Mouse (Mus musculus) midbrain, embryonic 11.5 days (tissue): ENCODE data around the gene Sdk2. TPM values are rescaled to one million over a fixed set of nuclear protein-coding genes. Genes with fewer than 3 reads are reported as not detected.

ENCODE experiments used
- ATAC-seq: fragments of 200-750 bp; cut with Nextera tagmentation; 2 replicates; pipeline ENCODE4 v1.8.0; 2017; ENCODE audit warnings: moderate TSS enrichment, moderate library complexity; ENCODE audit not compliant: low FRiP score
- DNase-seq: peaks from one replicate; pipeline ENCODE4 v3.0.0; 2015; ENCODE audit warnings: low spot score; ENCODE audit errors: missing footprints
- H3K27ac ChIP-seq: fragments of 300-500 bp; sonication (generic); 2 replicates; pipeline ENCODE4 v1.5.1; 2014; ENCODE audit warnings: low read depth, low read length
- H3K27me3 ChIP-seq: fragments of 300-500 bp; sonication (generic); 2 replicates; pipeline ENCODE4 v1.6.1; 2014; ENCODE audit warnings: mild to moderate bottlenecking, low read length, moderate library complexity, mixed read lengths; ENCODE audit not compliant: control insufficient read depth, insufficient read depth
- H3K36me3 ChIP-seq: fragments of 300-500 bp; sonication (generic); 2 replicates; pipeline ENCODE4 v1.6.1; 2014; ENCODE audit warnings: mild to moderate bottlenecking, low read length, moderate library complexity, mixed read lengths; ENCODE audit not compliant: control insufficient read depth, insufficient read depth
- H3K4me1 ChIP-seq: fragments of 300-500 bp; sonication (generic); 2 replicates; pipeline ENCODE4 v1.6.1; 2014; ENCODE audit warnings: low read length; ENCODE audit not compliant: control insufficient read depth, insufficient read depth
- H3K4me2 ChIP-seq: fragments of 300-500 bp; sonication (generic); 2 replicates; pipeline ENCODE4 v1.6.1; 2014; ENCODE audit warnings: mild to moderate bottlenecking, moderate library complexity
- H3K4me3 ChIP-seq: fragments of 300-500 bp; sonication (generic); 2 replicates; pipeline ENCODE4 v1.5.1; 2014; ENCODE audit warnings: low read depth, low read length
- H3K9ac ChIP-seq: fragments of 300-500 bp; sonication (generic); 2 replicates; pipeline ENCODE4 v1.6.1; 2014; ENCODE audit warnings: low read length
- H3K9me3 ChIP-seq: fragments of 300-500 bp; sonication (generic); 2 replicates; pipeline ENCODE4 v1.6.1; 2016; ENCODE audit warnings: low read length; ENCODE audit not compliant: control insufficient read depth
- WGBS: fragments of 180-500 bp; shearing (Covaris S2); extraction: QIAGEN DNeasy Blood & Tissue Kit; methylation state at CpG from one replicate; pipeline ENCODE4 v1.1.7; 2014; 5-methylcytosine and 5-hydroxymethylcytosine counted together
- polyA plus RNA-seq: library from polyadenylated mRNA; unstranded; fragments of >200 nt; fragmentation: Nextera tagmentation; extraction: Ambion mirVana; gene quantifications from 2 replicates; pipeline ENCODE4 v1.2.1, GENCODE M21; 2014

Sdk2 gene
- polyA plus RNA-seq, 1 experiment from 2014 or later = 2.6 TPM

GRCm38 (mm10) chr11:113927231-113927630 is 139.6 kb downstream of the Sdk2 start:
- DNase-seq (no peak), ATAC-seq (no peak)
- Histone ChIP-seq H3K9ac (no peak overlapping the region), H3K27ac (no peak overlapping the region), H3K9me3 (no peaks in the 10 kb centered on the region), H3K36me3 (no peaks in the 10 kb centered on the region), H3K4me1 (peaks cover 14% of the 10 kb centered on the region), H3K4me3 (no peak overlapping the region), H3K4me2 (no peak overlapping the region), H3K27me3 (no peaks in the 10 kb centered on the region)
- WGBS = 92% methylated on average over 11 of the region's 11 CpGs

- Histone ChIP-seq H3K27me3 (no peaks in the 10 kb centered on the region), H3K4me1 (peaks cover 7% of the 10 kb centered on the region), H3K27ac (peak overlapping the region; percentile 44), H3K9ac (no peak overlapping the region), H3K4me3 (no peak overlapping the region), H3K4me2 (no peak overlapping the region), H3K36me3 (no peaks in the 10 kb centered on the region), H3K9me3 (no peaks in the 10 kb centered on the region)
- no peak for DNase-seq
- ATAC-seq = peak; percentile 78
- WGBS = 41% methylated on average over 5 of the region's 5 CpGs
Measured at GRCm38 (mm10) chr11:113923137-113923536, 143.7 kb downstream of the Sdk2 start.

GRCm38 (mm10) chr11:113903131-113903860 is 163.6 kb downstream of the Sdk2 start:
- DNase-seq = no peak
- WGBS = 82% methylated on average over 16 of the region's 16 CpGs
- no peaks in the 10 kb centered on the region; the same call in 1 of the 2 replicates for H3K27me3 ChIP-seq
- no peak overlapping the region for H3K4me3 ChIP-seq
- H3K27ac ChIP-seq = no peak overlapping the region
- H3K36me3 ChIP-seq = no peaks in the 10 kb centered on the region
- H3K4me2 ChIP-seq = no peak overlapping the region
- no peaks in the 10 kb centered on the region for H3K9me3 ChIP-seq
- ATAC-seq = no peak
- H3K9ac ChIP-seq = no peak overlapping the region
- H3K4me1 ChIP-seq = peaks cover 9% of the 10 kb centered on the region

DNA sequence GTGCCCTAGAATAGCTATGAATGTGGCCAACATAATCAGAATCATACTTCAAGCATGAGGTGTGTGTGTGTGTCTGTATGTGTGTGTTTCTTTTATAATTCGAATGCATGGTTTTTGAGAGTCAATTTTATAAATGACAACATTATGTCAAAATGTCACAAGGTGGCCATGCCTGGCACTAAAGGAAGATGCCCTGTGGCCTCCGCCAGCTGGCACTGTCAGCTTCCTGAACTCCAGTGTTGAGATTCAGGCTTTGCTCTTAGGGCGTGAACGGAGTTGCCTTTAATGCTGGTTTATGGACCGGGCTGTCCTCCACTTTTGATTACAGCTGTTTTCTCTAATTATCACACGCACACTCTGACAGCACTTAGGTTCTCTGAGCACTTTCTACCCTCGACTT is 164.9 kb downstream of the Sdk2 start:
- H3K27me3 ChIP-seq = no peaks in the 10 kb centered on the region; the same call in 1 of the 2 replicates
- no peak overlapping the region for H3K27ac ChIP-seq
- no peak for DNase-seq
- ATAC-seq = no peak
- WGBS = 93% methylated on average over 7 of the region's 7 CpGs
- H3K36me3 ChIP-seq = no peaks in the 10 kb centered on the region
- H3K9ac ChIP-seq = no peak overlapping the region
- no peak overlapping the region for H3K4me2 ChIP-seq
- H3K4me1 ChIP-seq = peaks cover 3% of the 10 kb centered on the region; the same call in 1 of the 2 replicates
- no peaks in the 10 kb centered on the region for H3K9me3 ChIP-seq
- H3K4me3 ChIP-seq = no peak overlapping the region

DNA sequence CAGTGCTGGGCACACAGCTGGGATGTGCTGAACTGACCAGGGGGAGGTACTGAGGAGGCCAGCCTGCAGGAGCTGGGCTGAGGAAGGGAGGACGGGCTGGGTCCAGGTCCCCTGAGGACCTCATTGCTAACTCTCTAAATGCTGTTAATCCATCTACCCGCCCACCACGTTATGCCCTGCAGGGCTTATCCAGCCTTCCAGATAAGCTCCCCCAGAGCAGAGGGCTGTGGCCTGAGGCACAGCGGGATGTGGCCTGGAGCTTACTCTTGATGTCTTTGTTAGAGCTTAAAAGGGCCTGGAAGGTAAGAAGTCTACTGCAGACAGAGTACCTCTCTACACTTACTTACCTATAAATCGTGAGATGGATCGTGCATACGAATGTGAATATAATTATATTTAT is 168.2 kb downstream of the Sdk2 start:
- Histone ChIP-seq H3K36me3 (no peaks in the 10 kb centered on the region), H3K4me1 (peaks cover 3% of the 10 kb centered on the region; the same call in 1 of the 2 replicates), H3K4me3 (no peak overlapping the region), H3K9ac (no peak overlapping the region), H3K27ac (no peak overlapping the region), H3K9me3 (no peaks in the 10 kb centered on the region), H3K27me3 (no peaks in the 10 kb centered on the region; the same call in 1 of the 2 replicates), H3K4me2 (no peak overlapping the region)
- peak; percentile 83 for DNase-seq
- 0 out of 2 replicates have a peak, but pooled peaks have one; percentile 35 for ATAC-seq
- 27% methylated on average over 7 of the region's 7 CpGs for whole genome bisulfite sequencing

- Histone ChIP-seq H3K36me3 (no peaks in the 10 kb centered on the region), H3K4me2 (no peak overlapping the region), H3K4me1 (peaks cover 3% of the 10 kb centered on the region; the same call in 1 of the 2 replicates), H3K4me3 (no peak overlapping the region), H3K9ac (no peak overlapping the region), H3K9me3 (no peaks in the 10 kb centered on the region), H3K27me3 (no peaks in the 10 kb centered on the region), H3K27ac (no peak overlapping the region)
- WGBS = 94% methylated on average over 5 of the region's 5 CpGs
- DNase-seq (no peak), ATAC-seq (no peak)
Measured at GRCm38 (mm10) chr11:113896006-113896405, 170.8 kb downstream of the Sdk2 start.

GRCm38 (mm10) chr11:113892924-113893323 is 173.9 kb downstream of the Sdk2 start:
- no peaks in the 10 kb centered on the region for H3K27me3 ChIP-seq
- no peak overlapping the region for H3K9ac ChIP-seq
- no peak overlapping the region for H3K27ac ChIP-seq
- H3K4me3 ChIP-seq = no peak overlapping the region
- H3K4me1 ChIP-seq = no peaks in the 10 kb centered on the region
- WGBS = 77% methylated on average over 6 of the region's 6 CpGs
- H3K36me3 ChIP-seq = no peaks in the 10 kb centered on the region
- no peak overlapping the region for H3K4me2 ChIP-seq
- no peak for ATAC-seq
- no peaks in the 10 kb centered on the region for H3K9me3 ChIP-seq
- no peak for DNase-seq

- Histone ChIP-seq H3K27me3 (no peaks in the 10 kb centered on the region), H3K4me2 (no peak overlapping the region), H3K36me3 (no peaks in the 10 kb centered on the region), H3K9me3 (no peaks in the 10 kb centered on the region), H3K27ac (no peak overlapping the region), H3K9ac (no peak overlapping the region), H3K4me1 (no peaks in the 10 kb centered on the region), H3K4me3 (no peak overlapping the region)
- 73% methylated on average over 6 of the region's 6 CpGs for WGBS
- DNase-seq = no peak
- ATAC-seq = no peak
Measured at GRCm38 (mm10) chr11:113892067-113892466, 174.8 kb downstream of the Sdk2 start.

DNA sequence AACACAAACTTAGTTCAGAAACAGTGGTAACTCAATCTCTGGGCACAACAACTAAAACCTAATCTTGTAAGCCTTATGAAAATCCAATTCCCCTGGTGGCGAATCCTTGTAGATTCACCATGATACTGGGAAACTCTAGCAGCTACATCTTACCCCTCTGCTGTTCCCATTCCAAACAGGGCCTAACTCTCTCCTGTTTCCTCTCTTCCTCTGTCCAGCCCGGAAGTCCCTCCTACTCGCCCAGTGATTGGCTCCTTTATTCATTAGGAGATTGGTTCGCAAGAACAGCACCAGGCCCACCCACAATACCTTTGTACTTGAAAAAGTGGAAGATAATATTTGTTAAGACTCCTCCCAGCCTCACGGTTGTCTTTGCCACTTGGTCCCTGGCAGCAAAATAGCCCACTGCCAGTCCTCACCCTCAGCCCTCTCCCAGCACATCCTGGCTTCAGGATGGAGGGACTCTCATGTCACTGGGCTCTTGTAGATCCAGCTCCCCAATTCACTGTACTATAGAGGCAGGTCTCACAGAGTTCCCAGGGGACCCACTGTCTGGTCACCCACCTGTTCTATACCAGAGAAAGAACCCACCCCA is 178.6 kb downstream of the Sdk2 start:
- ATAC-seq = no peak

More for the DNA sequence above, 178.6 kb downstream of the Sdk2 start:
- Histone ChIP-seq H3K9me3 (no peaks in the 10 kb centered on the region), H3K4me1 (no peaks in the 10 kb centered on the region), H3K27me3 (no peaks in the 10 kb centered on the region), H3K9ac (no peak overlapping the region), H3K4me3 (no peak overlapping the region), H3K36me3 (no peaks in the 10 kb centered on the region), H3K27ac (no peak overlapping the region), H3K4me2 (no peak overlapping the region)
- DNase-seq = no peak
- WGBS = 85% methylated on average over 5 of the region's 5 CpGs
